Mouse (Mus musculus) small intestine, adult 2 months (tissue): Measurements from ENCODE around the gene Hist1h3a.

Source experiments
- CTCF ChIP-seq: fragments of 200-500 bp; IDR thresholded peaks from 2 replicates; pipeline ENCODE4 v1.5.1; 2012; ENCODE audit warnings: low read depth, mild to moderate bottlenecking, control low read depth, inconsistent platforms, low read length, moderate library complexity, mixed read lengths; ENCODE audit not compliant: insufficient replicate concordance, insufficient read length; ENCODE audit errors: extremely low read depth
- POLR2A ChIP-seq: fragments of 200-500 bp; IDR thresholded peaks from 2 replicates; pipeline ENCODE4 v1.6.1; 2012; ENCODE audit warnings: low read depth, mild to moderate bottlenecking, control low read depth, inconsistent platforms, low read length, moderate library complexity

- TF ChIP-seq POLR2A = no peak
- TF ChIP-seq CTCF = no peak
Observed at GRCm38 (mm10) chr13:23738041-23738440, 24.1 kb downstream of the Hist1h3a start.
